Mouse (Mus musculus): Measurements from ENCODE around the gene 4930535I16Rik. TPM values are rescaled to one million over a fixed set of nuclear protein-coding genes. Genes with fewer than 3 reads are reported as not detected.

The 4930535I16Rik gene
- polyA plus RNA-seq, 1 experiment: not detected

DNA sequence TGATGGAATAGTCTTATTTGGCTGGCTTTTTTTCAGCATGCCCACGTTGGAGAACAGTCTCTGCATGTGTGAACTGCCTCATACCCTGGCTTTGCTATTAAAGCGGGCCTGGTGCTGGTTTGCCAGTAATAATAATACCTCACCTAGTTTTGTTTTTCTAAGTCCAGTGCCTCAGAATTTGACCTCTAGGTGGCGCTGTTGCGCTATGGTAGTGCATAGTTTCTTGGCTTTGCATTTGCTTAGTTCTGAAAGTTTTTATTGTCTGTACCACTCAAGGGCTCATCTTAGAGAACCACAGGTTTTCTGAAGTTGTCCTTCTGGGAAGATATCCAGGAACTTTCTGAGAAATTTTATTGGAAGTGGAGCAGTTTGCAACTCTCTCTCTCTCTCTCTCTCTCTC lies 22.0 kb upstream of the 4930535I16Rik start:
- TF ChIP-seq CTCF (IDR thresholded peaks at IDR 0.05; ENCODE audit: borderline replicate concordance, extremely low read depth, insufficient read depth, insufficient read length) (peak; percentile 77; the same call in 1 of the 2 replicates), POLR2A (IDR thresholded peaks at IDR 0.05; ENCODE audit: borderline replicate concordance, extremely low read depth, insufficient read depth, insufficient read length, poor library complexity, severe bottlenecking) (no peak)
- DNase-seq (ENCODE audit: low read depth): peak; percentile 91

DNA sequence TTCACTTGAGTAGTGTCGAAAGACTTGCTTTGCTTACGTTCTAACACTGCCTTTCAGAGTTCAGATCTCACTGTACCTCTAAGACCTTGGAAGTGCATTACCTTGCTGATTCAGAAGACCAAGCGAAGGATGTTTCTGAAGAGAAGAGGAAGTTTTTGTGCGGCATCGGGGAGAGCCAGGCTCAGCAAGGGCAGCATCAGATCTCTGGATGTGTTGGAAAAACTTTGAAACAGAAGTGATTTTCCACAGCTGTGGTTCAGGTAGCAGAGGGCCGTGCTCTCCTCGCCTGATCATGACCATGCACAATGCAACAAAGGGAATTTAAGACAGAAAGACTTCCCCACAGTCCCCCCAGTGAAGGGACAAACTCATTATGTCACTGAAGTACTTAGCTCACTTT lies 18.2 kb upstream of the 4930535I16Rik start:
- TF ChIP-seq POLR2A (IDR thresholded peaks at IDR 0.05; ENCODE audit: borderline replicate concordance, extremely low read depth, insufficient read depth, insufficient read length, poor library complexity, severe bottlenecking): no peak
- no peak for TF ChIP-seq CTCF (IDR thresholded peaks at IDR 0.05; ENCODE audit: borderline replicate concordance, extremely low read depth, insufficient read depth, insufficient read length)

DNA sequence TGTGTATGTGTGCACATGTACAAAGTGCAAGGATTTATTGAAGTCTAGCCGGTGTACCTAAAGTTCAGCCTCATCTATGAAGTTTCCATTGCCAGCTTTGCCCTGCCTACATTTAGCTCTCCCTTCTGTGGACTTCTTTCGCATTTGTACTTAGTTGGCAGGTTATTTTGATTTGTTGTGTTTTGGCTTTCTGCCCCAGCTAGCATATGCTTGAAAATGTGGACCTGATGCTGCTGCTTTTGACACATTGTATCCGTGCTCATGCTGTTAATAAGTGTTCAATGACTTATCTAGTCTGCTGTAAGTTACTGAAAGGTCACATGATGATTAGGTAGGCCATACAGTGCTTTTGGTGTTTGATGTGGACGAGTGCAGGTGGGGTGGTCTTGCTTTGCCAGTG lies 16.5 kb upstream of the 4930535I16Rik start:
- DNase-seq (ENCODE audit: low read depth): peak; percentile 30
- TF ChIP-seq CTCF (IDR thresholded peaks at IDR 0.05; ENCODE audit: borderline replicate concordance, extremely low read depth, insufficient read depth, insufficient read length) (no peak), POLR2A (IDR thresholded peaks at IDR 0.05; ENCODE audit: borderline replicate concordance, extremely low read depth, insufficient read depth, insufficient read length, poor library complexity, severe bottlenecking) (no peak)

More for the DNA sequence above, 18.2 kb upstream of the 4930535I16Rik start:
- DNase-seq (ENCODE audit: low read depth): no peak

DNA sequence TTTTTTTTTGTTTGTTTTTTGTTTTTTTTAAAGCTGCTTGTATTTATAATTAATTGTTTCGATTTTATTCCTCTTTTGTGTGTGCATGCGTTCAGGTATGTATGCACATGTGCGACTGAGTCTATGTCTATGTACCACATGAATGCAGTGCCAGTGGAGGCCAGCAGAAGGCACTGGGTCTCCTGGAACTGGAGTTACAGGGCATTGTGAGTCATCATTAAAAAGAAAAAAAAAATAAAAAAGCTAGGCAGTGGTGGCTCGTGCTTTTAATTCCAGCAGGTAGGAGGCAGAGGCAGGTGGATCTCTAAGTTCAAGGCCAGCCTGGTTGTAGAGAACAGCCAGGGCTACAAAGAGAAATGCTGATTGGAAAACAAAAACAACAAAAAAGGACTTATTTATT lies 12.2 kb upstream of the 4930535I16Rik start:
- TF ChIP-seq POLR2A (IDR thresholded peaks at IDR 0.05; ENCODE audit: borderline replicate concordance, extremely low read depth, insufficient read depth, insufficient read length, poor library complexity, severe bottlenecking) (no peak), CTCF (IDR thresholded peaks at IDR 0.05; ENCODE audit: borderline replicate concordance, extremely low read depth, insufficient read depth, insufficient read length) (peak; percentile 12; the same call in 1 of the 2 replicates)
- DNase-seq (ENCODE audit: low read depth): no peak

DNA sequence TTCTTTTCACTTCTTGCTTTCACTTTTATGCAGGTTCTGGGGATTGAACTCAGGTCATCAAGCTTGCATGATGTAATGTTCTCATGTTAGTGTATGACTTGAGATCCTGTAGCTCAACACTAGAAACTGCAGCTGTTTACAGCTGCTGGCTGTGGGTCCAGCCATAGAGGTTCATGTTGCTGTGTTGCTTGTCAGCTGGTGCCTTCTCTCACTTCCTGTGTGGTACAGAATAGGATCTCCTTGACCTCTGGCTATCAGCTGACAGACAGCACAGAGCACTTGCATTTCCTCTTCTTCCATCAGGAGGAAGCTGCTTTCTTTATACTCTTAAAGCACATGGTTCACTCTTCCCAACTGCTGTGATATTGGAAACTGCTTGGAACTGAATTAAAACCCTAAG lies 10.1 kb upstream of the 4930535I16Rik start:
- no peak for DNase-seq (ENCODE audit: low read depth)
- TF ChIP-seq CTCF (IDR thresholded peaks at IDR 0.05; ENCODE audit: borderline replicate concordance, extremely low read depth, insufficient read depth, insufficient read length): no peak
- no peak for TF ChIP-seq POLR2A (IDR thresholded peaks at IDR 0.05; ENCODE audit: borderline replicate concordance, extremely low read depth, insufficient read depth, insufficient read length, poor library complexity, severe bottlenecking)

DNA sequence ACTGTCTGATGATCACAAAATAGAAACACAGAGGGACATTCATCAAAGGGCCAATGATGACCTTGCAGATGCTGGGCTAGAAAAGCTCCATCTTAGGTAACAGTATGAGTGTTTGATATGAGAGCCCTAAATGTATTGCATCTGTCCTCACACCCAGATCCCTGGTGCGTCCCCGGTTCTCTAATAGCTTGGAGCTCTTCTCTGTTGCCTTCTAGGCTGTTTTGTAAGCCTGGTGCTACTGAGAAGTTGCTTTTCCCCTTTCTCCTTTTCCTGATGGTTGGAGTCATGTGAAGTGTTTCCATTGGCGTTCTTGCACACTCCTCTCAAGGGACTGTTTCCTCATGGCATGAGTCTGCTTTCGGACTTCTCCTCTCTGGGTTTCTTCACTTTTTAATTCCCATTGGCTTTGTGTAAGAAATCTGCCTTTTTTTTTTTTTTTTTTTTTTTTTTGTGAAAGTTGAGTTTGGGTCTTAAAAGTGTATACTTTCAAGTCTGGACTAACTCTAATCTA lies 3.3 kb upstream of the 4930535I16Rik start:
- no peak for DNase-seq (ENCODE audit: low read depth)
- TF ChIP-seq CTCF (IDR thresholded peaks at IDR 0.05; ENCODE audit: borderline replicate concordance, extremely low read depth, insufficient read depth, insufficient read length) (no peak), POLR2A (IDR thresholded peaks at IDR 0.05; ENCODE audit: borderline replicate concordance, extremely low read depth, insufficient read depth, insufficient read length, poor library complexity, severe bottlenecking) (no peak)

DNA sequence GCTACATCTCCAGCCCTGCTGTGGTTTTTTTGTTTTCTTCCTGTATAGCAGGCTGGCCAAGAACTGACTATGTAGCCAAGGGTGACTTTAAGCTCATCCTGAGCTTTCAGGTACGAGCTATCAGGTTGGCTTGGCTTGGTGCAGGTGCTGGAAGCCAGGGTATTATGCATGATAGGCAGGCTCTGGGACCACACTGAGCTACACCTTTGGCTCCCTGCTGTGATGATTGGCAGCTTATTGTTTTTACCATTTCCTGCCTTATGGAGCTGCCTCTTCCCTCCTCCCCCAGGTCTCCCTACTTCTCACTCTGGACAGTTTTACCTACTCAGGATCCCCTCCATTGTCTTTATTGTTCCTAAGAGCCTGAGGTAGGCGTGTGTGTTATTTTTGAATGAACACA lies 1.0 kb upstream of the 4930535I16Rik start:
- no peak for DNase-seq (ENCODE audit: low read depth)
- TF ChIP-seq CTCF (IDR thresholded peaks at IDR 0.05; ENCODE audit: borderline replicate concordance, extremely low read depth, insufficient read depth, insufficient read length): no peak
- no peak for TF ChIP-seq POLR2A (IDR thresholded peaks at IDR 0.05; ENCODE audit: borderline replicate concordance, extremely low read depth, insufficient read depth, insufficient read length, poor library complexity, severe bottlenecking)

DNA sequence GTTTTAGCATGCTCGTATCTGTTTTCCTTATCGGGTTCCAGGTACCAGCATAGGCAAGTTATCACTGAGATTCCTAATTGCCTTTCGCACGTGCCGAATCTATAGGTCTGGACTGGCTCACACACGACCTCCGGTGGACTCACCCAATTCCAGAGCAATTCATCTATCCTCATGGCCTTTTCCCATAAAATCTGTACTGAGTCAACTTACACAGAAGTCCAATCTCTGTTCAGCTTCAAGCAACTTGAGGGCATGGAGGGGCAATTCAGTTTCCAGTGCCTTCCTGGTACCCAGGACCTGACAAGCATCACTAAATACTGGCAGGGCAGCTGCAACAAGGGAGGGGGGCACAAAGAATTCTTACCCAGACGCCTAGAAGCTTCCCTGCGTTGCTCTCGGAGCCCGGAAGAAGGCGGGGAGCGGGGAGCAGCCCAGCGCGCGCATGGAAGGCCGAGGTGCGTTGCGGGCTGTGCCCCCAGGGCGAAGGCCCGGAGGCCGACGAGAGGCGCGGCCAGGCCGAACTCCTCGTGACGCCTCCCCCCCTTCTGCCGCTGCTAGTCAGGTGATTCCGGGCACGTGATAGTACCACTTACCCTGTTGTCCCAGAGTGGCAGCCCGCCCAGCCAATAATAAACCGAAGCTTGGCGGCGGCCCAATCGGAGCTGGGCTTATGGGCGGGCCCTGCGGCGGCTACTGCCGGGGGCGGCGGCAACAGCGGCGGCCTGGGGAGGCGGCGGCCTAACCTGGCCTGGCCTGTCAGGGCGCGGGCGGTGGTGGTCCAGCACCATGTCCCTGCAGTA lies 874 bp downstream of the 4930535I16Rik start, which contains the start of gene Rragc:
TSS of gene Rragc (plus strand) at position 699 of the 800 bp plus-strand sequence.
- DNase-seq (ENCODE audit: low read depth): peak; percentile 99
- TF ChIP-seq POLR2A (IDR thresholded peaks at IDR 0.05; ENCODE audit: borderline replicate concordance, extremely low read depth, insufficient read depth, insufficient read length, poor library complexity, severe bottlenecking): no peak; the same call in none of the 2 replicates
- TF ChIP-seq CTCF (IDR thresholded peaks at IDR 0.05; ENCODE audit: borderline replicate concordance, extremely low read depth, insufficient read depth, insufficient read length): no peak

DNA sequence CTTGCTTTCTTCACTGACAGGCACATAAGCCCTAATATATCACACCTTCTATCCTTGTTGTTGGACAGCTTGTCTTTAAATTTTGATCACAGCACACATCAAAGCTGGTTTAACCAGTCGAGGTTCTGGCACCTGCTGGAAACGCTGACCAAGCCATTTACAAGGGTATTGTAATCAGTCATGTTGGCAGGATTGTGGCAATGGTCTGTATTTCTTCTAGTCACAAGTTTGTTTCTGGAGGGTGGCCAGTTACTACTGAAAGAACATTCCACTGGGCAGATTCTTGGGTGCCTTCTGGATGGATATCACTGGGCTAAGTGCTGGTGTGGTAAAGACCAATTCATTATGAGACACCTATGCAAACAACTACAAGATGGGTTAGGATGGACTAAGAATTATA lies 5.4 kb downstream of the 4930535I16Rik start:
- TF ChIP-seq CTCF (IDR thresholded peaks at IDR 0.05; ENCODE audit: borderline replicate concordance, extremely low read depth, insufficient read depth, insufficient read length) (no peak), POLR2A (IDR thresholded peaks at IDR 0.05; ENCODE audit: borderline replicate concordance, extremely low read depth, insufficient read depth, insufficient read length, poor library complexity, severe bottlenecking) (no peak)
- DNase-seq (ENCODE audit: low read depth): no peak

DNA sequence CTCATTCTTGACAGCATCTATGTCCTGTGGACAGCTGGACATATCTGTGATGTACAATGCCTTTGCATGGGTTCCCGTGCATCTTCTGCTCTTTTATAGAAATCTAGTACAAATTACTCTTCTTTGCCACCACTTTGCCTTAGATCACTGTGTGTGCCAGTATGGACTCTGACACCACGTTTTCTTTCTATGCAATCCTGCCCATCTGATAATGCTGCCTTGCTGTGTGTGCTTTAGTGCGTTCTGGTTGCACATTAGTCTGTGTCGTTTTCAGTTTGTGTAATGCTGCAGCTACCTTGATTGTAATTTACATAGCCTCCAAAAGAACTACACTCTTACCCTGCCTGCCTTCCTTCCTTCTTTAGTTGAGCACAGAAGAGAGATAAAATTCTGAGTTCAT lies 6.3 kb downstream of the 4930535I16Rik start:
- no peak for DNase-seq (ENCODE audit: low read depth)
- TF ChIP-seq CTCF (IDR thresholded peaks at IDR 0.05; ENCODE audit: borderline replicate concordance, extremely low read depth, insufficient read depth, insufficient read length): no peak
- no peak for TF ChIP-seq POLR2A (IDR thresholded peaks at IDR 0.05; ENCODE audit: borderline replicate concordance, extremely low read depth, insufficient read depth, insufficient read length, poor library complexity, severe bottlenecking)

DNA sequence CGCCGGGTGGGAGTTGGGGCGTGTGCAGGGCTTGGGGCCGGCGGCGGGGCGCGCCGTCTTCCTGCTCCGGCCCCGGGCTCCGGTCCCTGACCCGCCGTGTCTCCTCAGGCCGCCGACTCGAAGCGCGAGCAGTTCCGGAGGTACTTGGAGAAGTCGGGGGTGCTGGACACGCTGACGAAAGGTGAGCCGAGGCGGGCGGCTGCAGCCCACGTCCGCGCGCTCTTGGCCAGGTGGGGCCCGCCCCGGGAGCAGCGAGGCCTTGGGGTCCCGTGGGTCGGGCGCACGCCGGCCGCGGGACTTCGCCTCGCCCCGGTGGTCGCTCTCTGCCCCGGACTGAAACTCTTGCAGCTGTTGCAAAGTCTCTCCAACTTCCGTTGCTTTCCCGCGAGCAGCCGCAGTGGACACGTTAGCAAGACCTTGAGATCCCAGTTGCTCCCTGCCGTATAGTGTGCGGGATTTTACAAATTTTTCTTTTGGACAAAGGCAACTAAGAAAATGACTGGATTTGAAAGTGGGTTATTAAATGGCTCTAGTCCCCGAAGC lies 12.6 kb downstream of the 4930535I16Rik start:
- peak; percentile 39 for DNase-seq (ENCODE audit: low read depth)
- TF ChIP-seq CTCF (IDR thresholded peaks at IDR 0.05; ENCODE audit: borderline replicate concordance, extremely low read depth, insufficient read depth, insufficient read length) (no peak), POLR2A (IDR thresholded peaks at IDR 0.05; ENCODE audit: borderline replicate concordance, extremely low read depth, insufficient read depth, insufficient read length, poor library complexity, severe bottlenecking) (no peak)

All from brain, embryonic 14.5 days (tissue).